Mouse (Mus musculus): Measurements from ENCODE around the gene Gm6882.
"Not testable (repeated sequence)": the region's sequence is repeated elsewhere in the genome, so short reads cannot be mapped to it uniquely, and the experiment has no call there.

The Gm6882 gene

GRCm38 (mm10) chr7:21432645-21433044, at the start of gene Gm6882:
Gm6882 (minus strand) TSS chr7:21432745.
- not testable (repeated sequence) for DNase-seq (ENCODE audit: low spot score in 2 of 2)
